Mouse (Mus musculus): Measurements from ENCODE around the gene Serpina5. TPM values are rescaled to one million over a fixed set of nuclear protein-coding genes. Genes with fewer than 3 reads are reported as not detected.

Gene Serpina5
- polyA plus RNA-seq, 1 experiment from 2014 or later, result not detected

- Histone ChIP-seq H3K9ac (ENCODE audit: low read length) (no peak overlapping the region), H3K4me3 (ENCODE audit: control insufficient read depth in 1 of 2, insufficient read depth in 1 of 2, low read depth in 1 of 2, low read length in 2 of 2) (no peak overlapping the region), H3K36me3 (ENCODE audit: control insufficient read depth, insufficient read depth, low read length) (no peaks in the 10 kb centered on the region), H3K27ac (replicated peaks in 1 of 2; ENCODE audit: control insufficient read depth in 1 of 2, insufficient read depth in 1 of 2, low read depth in 2 of 2, low read length in 2 of 2) (no peak overlapping the region), H3K27me3 (ENCODE audit: control insufficient read depth, insufficient read depth, low read length) (peaks cover 22% of the 10 kb centered on the region), H3K4me2 (ENCODE audit: low read length) (no peak overlapping the region), H3K4me1 (ENCODE audit: control insufficient read depth in 2 of 2, insufficient read depth in 2 of 2, low read length in 2 of 2) (no peaks in the 10 kb centered on the region; a peak in 1 of 4 replicates), H3K9me3 (ENCODE audit: control insufficient read depth, low read length) (no peaks in the 10 kb centered on the region)
- WGBS, result 69% methylated on average over 4 of the region's 4 CpGs
- ATAC-seq (ENCODE audit: insufficient number of reproducible peaks, insufficient read depth, low FRiP score, low read depth), result no peak
Measured at GRCm38 (mm10) chr12:104064996-104065395, 35.9 kb upstream of the Serpina5 start.

GRCm38 (mm10) chr12:104066241-104066640, 34.7 kb upstream of the Serpina5 start:
- ATAC-seq (ENCODE audit: insufficient number of reproducible peaks, insufficient read depth, low FRiP score, low read depth), result no peak
- Histone ChIP-seq H3K27ac (replicated peaks in 1 of 2; ENCODE audit: control insufficient read depth in 1 of 2, insufficient read depth in 1 of 2, low read depth in 2 of 2, low read length in 2 of 2) (no peak overlapping the region), H3K9me3 (ENCODE audit: control insufficient read depth, low read length) (no peaks in the 10 kb centered on the region), H3K4me2 (ENCODE audit: low read length) (no peak overlapping the region), H3K36me3 (ENCODE audit: control insufficient read depth, insufficient read depth, low read length) (no peaks in the 10 kb centered on the region), H3K4me1 (ENCODE audit: control insufficient read depth in 2 of 2, insufficient read depth in 2 of 2, low read length in 2 of 2) (no peaks in the 10 kb centered on the region; a peak in 1 of 4 replicates), H3K4me3 (ENCODE audit: control insufficient read depth in 1 of 2, insufficient read depth in 1 of 2, low read depth in 1 of 2, low read length in 2 of 2) (no peak overlapping the region), H3K27me3 (ENCODE audit: control insufficient read depth, insufficient read depth, low read length) (peaks cover 18% of the 10 kb centered on the region), H3K9ac (ENCODE audit: low read length) (no peak overlapping the region)
- WGBS, result 29% methylated on average over 8 of the region's 8 CpGs

- H3K9ac ChIP-seq (ENCODE audit: low read length), result no peak overlapping the region
- H3K36me3 ChIP-seq (ENCODE audit: control insufficient read depth, insufficient read depth, low read length), result no peaks in the 10 kb centered on the region
- H3K4me1 ChIP-seq (ENCODE audit: control insufficient read depth in 2 of 2, insufficient read depth in 2 of 2, low read length in 2 of 2), result no peaks in the 10 kb centered on the region
- H3K27me3 ChIP-seq (ENCODE audit: control insufficient read depth, insufficient read depth, low read length), result peaks cover 15% of the 10 kb centered on the region
- no peaks in the 10 kb centered on the region for H3K9me3 ChIP-seq (ENCODE audit: control insufficient read depth, low read length)
- H3K4me3 ChIP-seq (ENCODE audit: control insufficient read depth in 1 of 2, insufficient read depth in 1 of 2, low read depth in 1 of 2, low read length in 2 of 2), result no peak overlapping the region; a peak in 1 of 4 replicates
- ATAC-seq (ENCODE audit: insufficient number of reproducible peaks, insufficient read depth, low FRiP score, low read depth), result peak; percentile 49; the same call in 1 of the 2 replicates
- peak overlapping the region; percentile 47 for H3K4me2 ChIP-seq (ENCODE audit: low read length)
- 22% methylated on average over 4 of the region's 4 CpGs for WGBS
- H3K27ac ChIP-seq (replicated peaks in 1 of 2; ENCODE audit: control insufficient read depth in 1 of 2, insufficient read depth in 1 of 2, low read depth in 2 of 2, low read length in 2 of 2), result peak overlapping the region; percentile 19 to 59; a peak in 2 of 4 replicates
Measured at GRCm38 (mm10) chr12:104067549-104067948, 33.4 kb upstream of the Serpina5 start.

- H3K4me3 ChIP-seq (ENCODE audit: control insufficient read depth in 1 of 2, insufficient read depth in 1 of 2, low read depth in 1 of 2, low read length in 2 of 2), result no peak overlapping the region
Measured at GRCm38 (mm10) chr12:104069620-104070019, 31.3 kb upstream of the Serpina5 start.

GRCm38 (mm10) chr12:104071708-104072107, 29.2 kb upstream of the Serpina5 start:
- H3K4me3 ChIP-seq (ENCODE audit: control insufficient read depth in 1 of 2, insufficient read depth in 1 of 2, low read depth in 1 of 2, low read length in 2 of 2), result no peak overlapping the region
- no peak overlapping the region for H3K9ac ChIP-seq (ENCODE audit: low read length)
- no peaks in the 10 kb centered on the region for H3K4me1 ChIP-seq (ENCODE audit: control insufficient read depth in 2 of 2, insufficient read depth in 2 of 2, low read length in 2 of 2)
- no peaks in the 10 kb centered on the region for H3K36me3 ChIP-seq (ENCODE audit: control insufficient read depth, insufficient read depth, low read length)
- H3K9me3 ChIP-seq (ENCODE audit: control insufficient read depth, low read length), result no peaks in the 10 kb centered on the region
- peaks cover 14% of the 10 kb centered on the region; the same call in 1 of the 2 replicates for H3K27me3 ChIP-seq (ENCODE audit: control insufficient read depth, insufficient read depth, low read length)
- H3K27ac ChIP-seq (replicated peaks in 1 of 2; ENCODE audit: control insufficient read depth in 1 of 2, insufficient read depth in 1 of 2, low read depth in 2 of 2, low read length in 2 of 2), result no peak overlapping the region
- ATAC-seq (ENCODE audit: insufficient number of reproducible peaks, insufficient read depth, low FRiP score, low read depth), result no peak
- 35% methylated on average over 1 of the region's 1 CpGs for WGBS
- H3K4me2 ChIP-seq (ENCODE audit: low read length), result no peak overlapping the region

More at GRCm38 (mm10) chr12:104069620-104070019, 31.3 kb upstream of the Serpina5 start:
- Histone ChIP-seq H3K9ac (ENCODE audit: low read length) (no peak overlapping the region), H3K4me1 (ENCODE audit: control insufficient read depth in 2 of 2, insufficient read depth in 2 of 2, low read length in 2 of 2) (no peaks in the 10 kb centered on the region), H3K36me3 (ENCODE audit: control insufficient read depth, insufficient read depth, low read length) (no peaks in the 10 kb centered on the region), H3K4me2 (ENCODE audit: low read length) (no peak overlapping the region), H3K27me3 (ENCODE audit: control insufficient read depth, insufficient read depth, low read length) (peaks cover 14% of the 10 kb centered on the region), H3K9me3 (ENCODE audit: control insufficient read depth, low read length) (no peaks in the 10 kb centered on the region), H3K27ac (replicated peaks in 1 of 2; ENCODE audit: control insufficient read depth in 1 of 2, insufficient read depth in 1 of 2, low read depth in 2 of 2, low read length in 2 of 2) (no peak overlapping the region)
- WGBS, result 11% methylated on average over 2 of the region's 2 CpGs
- ATAC-seq (ENCODE audit: insufficient number of reproducible peaks, insufficient read depth, low FRiP score, low read depth), result no peak

- Histone ChIP-seq H3K4me1 (ENCODE audit: control insufficient read depth in 2 of 2, insufficient read depth in 2 of 2, low read length in 2 of 2) (no peaks in the 10 kb centered on the region), H3K4me2 (ENCODE audit: low read length) (no peak overlapping the region), H3K36me3 (ENCODE audit: control insufficient read depth, insufficient read depth, low read length) (no peaks in the 10 kb centered on the region), H3K4me3 (ENCODE audit: control insufficient read depth in 1 of 2, insufficient read depth in 1 of 2, low read depth in 1 of 2, low read length in 2 of 2) (no peak overlapping the region), H3K27me3 (ENCODE audit: control insufficient read depth, insufficient read depth, low read length) (peaks cover 14% of the 10 kb centered on the region; the same call in 1 of the 2 replicates), H3K27ac (replicated peaks in 1 of 2; ENCODE audit: control insufficient read depth in 1 of 2, insufficient read depth in 1 of 2, low read depth in 2 of 2, low read length in 2 of 2) (no peak overlapping the region), H3K9ac (ENCODE audit: low read length) (no peak overlapping the region), H3K9me3 (ENCODE audit: control insufficient read depth, low read length) (no peaks in the 10 kb centered on the region)
- ATAC-seq (ENCODE audit: insufficient number of reproducible peaks, insufficient read depth, low FRiP score, low read depth), result no peak
- WGBS, result 55% methylated on average over 5 of the region's 5 CpGs
Measured at GRCm38 (mm10) chr12:104072286-104072685, 28.6 kb upstream of the Serpina5 start.

- no peak overlapping the region for H3K4me3 ChIP-seq (ENCODE audit: control insufficient read depth in 1 of 2, insufficient read depth in 1 of 2, low read depth in 1 of 2, low read length in 2 of 2)
- no peak overlapping the region for H3K27ac ChIP-seq (replicated peaks in 1 of 2; ENCODE audit: control insufficient read depth in 1 of 2, insufficient read depth in 1 of 2, low read depth in 2 of 2, low read length in 2 of 2)
- H3K9me3 ChIP-seq (ENCODE audit: control insufficient read depth, low read length), result no peaks in the 10 kb centered on the region
- no peaks in the 10 kb centered on the region for H3K4me1 ChIP-seq (ENCODE audit: control insufficient read depth in 2 of 2, insufficient read depth in 2 of 2, low read length in 2 of 2)
- ATAC-seq (ENCODE audit: insufficient number of reproducible peaks, insufficient read depth, low FRiP score, low read depth), result no peak
- H3K9ac ChIP-seq (ENCODE audit: low read length), result no peak overlapping the region
- H3K4me2 ChIP-seq (ENCODE audit: low read length), result no peak overlapping the region
- H3K36me3 ChIP-seq (ENCODE audit: control insufficient read depth, insufficient read depth, low read length), result no peaks in the 10 kb centered on the region
- 69% methylated on average over 2 of the region's 2 CpGs for WGBS
- H3K27me3 ChIP-seq (ENCODE audit: control insufficient read depth, insufficient read depth, low read length), result no peaks in the 10 kb centered on the region
Measured at GRCm38 (mm10) chr12:104090119-104090518, 10.8 kb upstream of the Serpina5 start.

DNA sequence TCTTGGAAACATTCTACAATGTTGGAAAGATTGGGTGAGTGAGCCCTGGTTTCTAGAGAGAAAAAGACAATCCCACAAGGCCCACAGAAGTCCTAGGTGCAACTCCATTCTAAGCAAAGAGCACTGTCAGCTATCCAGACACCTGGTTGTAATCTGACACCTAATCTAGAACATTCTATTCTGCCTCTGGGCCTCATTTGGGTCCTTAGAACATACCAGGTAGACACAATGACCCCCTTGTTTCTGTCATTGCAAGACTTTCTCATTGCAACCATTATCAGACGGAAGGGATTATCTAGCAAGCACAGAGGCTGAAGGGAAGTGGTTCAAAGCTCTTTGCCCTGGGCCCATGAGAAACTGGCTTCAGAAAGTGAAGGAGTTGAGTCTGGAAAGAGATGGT, 9.6 kb upstream of the Serpina5 start:
- H3K9ac ChIP-seq (ENCODE audit: low read length), result no peak overlapping the region
- no peak overlapping the region for H3K4me3 ChIP-seq (ENCODE audit: control insufficient read depth in 1 of 2, insufficient read depth in 1 of 2, low read depth in 1 of 2, low read length in 2 of 2)
- no peak overlapping the region for H3K27ac ChIP-seq (replicated peaks in 1 of 2; ENCODE audit: control insufficient read depth in 1 of 2, insufficient read depth in 1 of 2, low read depth in 2 of 2, low read length in 2 of 2)
- no peaks in the 10 kb centered on the region for H3K9me3 ChIP-seq (ENCODE audit: control insufficient read depth, low read length)
- no peaks in the 10 kb centered on the region for H3K36me3 ChIP-seq (ENCODE audit: control insufficient read depth, insufficient read depth, low read length)
- WGBS, result 70% methylated on average over 1 of the region's 1 CpGs
- H3K27me3 ChIP-seq (ENCODE audit: control insufficient read depth, insufficient read depth, low read length), result no peaks in the 10 kb centered on the region
- no peak overlapping the region for H3K4me2 ChIP-seq (ENCODE audit: low read length)
- ATAC-seq (ENCODE audit: insufficient number of reproducible peaks, insufficient read depth, low FRiP score, low read depth), result no peak
- H3K4me1 ChIP-seq (ENCODE audit: control insufficient read depth in 2 of 2, insufficient read depth in 2 of 2, low read length in 2 of 2), result no peaks in the 10 kb centered on the region

All from heart, embryonic 14.5 days (tissue).